Mouse (Mus musculus): ENCODE results near the gene Pdia2.

- TF ChIP-seq CTCF (IDR thresholded peaks at IDR 0.05) (no peak), EP300 (IDR thresholded peaks at IDR 0.05) (no peak)
These were observed 2.2 kb upstream of the Pdia2 start for GRCm38 (mm10) chr17:26200831-26201705.
